Mouse (Mus musculus): ENCODE results near the gene Ube4a. TPM values are rescaled to one million over a fixed set of nuclear protein-coding genes. Genes with fewer than 3 reads are reported as not detected.

Ube4a gene
- 23.9 and 24.8 TPM in 2 replicates for polyA plus RNA-seq (2015; fragmentation: Nextera tagmentation; extraction: Ambion mirVana)

DNA sequence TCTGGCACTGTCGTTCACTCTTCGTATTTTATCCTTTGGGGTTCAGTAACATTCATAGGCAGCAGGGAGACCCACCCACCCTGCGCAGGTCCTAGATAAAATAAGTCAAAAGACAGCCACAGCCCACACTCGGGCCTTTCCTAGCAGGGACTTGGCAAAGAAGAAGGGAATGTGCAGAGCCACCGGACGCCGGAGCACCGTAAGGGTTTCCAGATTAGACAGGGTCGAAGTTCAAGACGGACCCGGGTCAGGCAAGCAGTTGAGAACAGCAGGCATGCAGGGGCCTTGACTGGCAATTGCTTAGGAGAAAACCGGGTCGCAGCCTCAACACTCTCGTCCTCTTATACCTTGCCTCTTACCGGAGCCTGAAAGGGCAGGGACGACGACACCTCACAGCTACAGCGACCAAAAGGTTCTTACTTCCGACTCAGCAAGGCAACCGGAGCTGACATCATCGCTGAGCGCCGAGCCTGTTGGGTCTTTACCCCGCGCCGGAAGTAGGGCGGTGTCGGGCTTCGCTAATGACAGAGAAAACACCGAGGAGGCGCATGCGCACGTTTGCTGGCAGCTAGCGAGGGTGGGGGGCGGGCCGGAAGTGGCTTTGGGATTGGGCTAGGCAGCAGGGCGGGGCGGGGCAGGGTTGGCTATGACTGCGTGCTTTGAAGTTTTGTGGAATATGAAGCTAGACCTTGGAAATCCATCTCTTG, at the start of gene Ube4a:
Gene Ube4a (minus strand): TSS at position 475 of the 707 bp plus-strand sequence.
- ATAC-seq (ENCODE audit: insufficient number of reproducible peaks, low FRiP score, low TSS enrichment, low read depth): peak; percentile 94
- H3K27ac ChIP-seq: peak within 1 kb of the TSS; percentile 79
- WGBS: under 1% methylated on average over 39 of the region's 39 CpGs
- H3K27me3 ChIP-seq: peaks cover 2% of the 10 kb centered on the region; the same call in 1 of the 2 replicates
- peaks cover 19% of the 10 kb centered on the region for H3K36me3 ChIP-seq
- peak within 1 kb of the TSS; percentile 85 for H3K4me3 ChIP-seq
- H3K9ac ChIP-seq: peak within 1 kb of the TSS; percentile 78
- no peaks in the 10 kb centered on the region for H3K9me3 ChIP-seq
- H3K4me2 ChIP-seq: peak within 1 kb of the TSS; percentile 71
- peaks cover 16% of the 10 kb centered on the region for H3K4me1 ChIP-seq

DNA sequence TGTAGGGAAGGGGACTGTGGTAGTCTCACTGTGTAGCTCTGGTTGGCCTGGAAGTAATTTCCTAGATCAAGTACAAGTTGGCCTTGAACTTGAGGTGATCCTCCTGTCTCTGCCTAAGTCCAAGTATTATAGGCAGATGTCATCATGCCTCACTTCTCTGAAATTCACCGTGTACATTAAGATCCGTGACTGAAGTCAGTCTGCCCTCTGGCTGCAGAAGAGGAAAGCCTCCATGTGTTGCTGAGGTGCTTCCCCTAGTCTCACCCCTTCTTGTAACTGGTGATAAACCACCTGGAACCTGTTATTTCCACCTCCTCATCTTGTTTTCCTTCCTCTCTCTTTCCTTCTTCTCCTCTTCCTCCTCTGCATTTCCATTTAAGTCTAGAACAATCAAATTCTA, 49.5 kb upstream of the Ube4a start:
- Histone ChIP-seq H3K27me3 (0 out of 2 replicates have a peak, but pooled peaks cover 4% of the 10 kb centered on the region), H3K4me3 (no peak overlapping the region), H3K9ac (no peak overlapping the region), H3K4me1 (no peaks in the 10 kb centered on the region), H3K27ac (no peak overlapping the region), H3K4me2 (no peak overlapping the region), H3K36me3 (no peaks in the 10 kb centered on the region), H3K9me3 (no peaks in the 10 kb centered on the region)
- no peak for ATAC-seq (ENCODE audit: insufficient number of reproducible peaks, low FRiP score, low TSS enrichment, low read depth)
- WGBS: 44% methylated on average over 2 of the region's 2 CpGs

DNA sequence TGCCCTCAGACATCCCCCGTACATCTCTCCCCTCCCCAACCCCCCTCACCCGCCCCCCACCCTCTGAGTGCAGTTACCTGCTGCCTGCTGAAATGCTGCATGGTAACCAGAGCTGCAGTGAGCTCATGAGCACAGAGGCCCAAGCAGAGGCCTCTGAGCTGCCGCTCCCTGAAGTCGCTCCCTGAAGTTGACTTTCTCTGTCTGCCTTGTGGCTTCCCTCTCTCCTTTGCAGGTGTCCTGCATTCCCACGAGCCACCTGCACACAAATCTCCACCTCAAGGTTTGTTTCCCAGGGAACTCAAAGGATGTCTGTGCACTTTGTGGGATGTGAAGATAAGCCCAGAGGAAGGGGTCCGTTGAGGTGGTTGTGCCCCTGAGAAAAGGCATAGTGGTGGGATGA, 45.9 kb upstream of the Ube4a start:
- H3K4me1 ChIP-seq: no peaks in the 10 kb centered on the region
- H3K36me3 ChIP-seq: no peaks in the 10 kb centered on the region
- H3K9me3 ChIP-seq: no peaks in the 10 kb centered on the region
- no peak overlapping the region for H3K9ac ChIP-seq
- ATAC-seq (ENCODE audit: insufficient number of reproducible peaks, low FRiP score, low TSS enrichment, low read depth): no peak
- H3K4me2 ChIP-seq: no peak overlapping the region
- H3K4me3 ChIP-seq: no peak overlapping the region
- 41% methylated on average over 6 of the region's 6 CpGs for WGBS
- no peak overlapping the region for H3K27ac ChIP-seq
- H3K27me3 ChIP-seq: 0 out of 2 replicates have a peak, but pooled peaks cover 4% of the 10 kb centered on the region

DNA sequence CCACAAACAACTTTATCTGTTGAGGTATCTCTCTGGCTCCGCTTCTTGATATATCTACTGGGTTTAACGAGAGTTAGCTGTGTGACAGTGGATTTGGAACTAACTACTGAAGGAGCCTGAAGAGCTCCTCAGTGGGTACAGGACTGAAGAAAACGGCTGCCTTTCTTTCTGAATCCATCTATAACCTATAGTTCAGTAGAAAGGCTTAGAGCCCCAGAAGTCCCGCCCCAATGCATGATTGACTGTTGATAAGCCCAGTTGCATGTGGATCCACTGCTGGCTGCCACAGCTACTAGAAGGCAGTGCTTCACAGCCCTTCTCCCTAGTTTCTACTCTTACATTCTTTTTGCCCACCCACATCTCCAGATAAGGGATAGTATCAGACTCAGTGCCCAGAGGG, 45.1 kb upstream of the Ube4a start:
- no peak for ATAC-seq (ENCODE audit: insufficient number of reproducible peaks, low FRiP score, low TSS enrichment, low read depth)
- Histone ChIP-seq H3K4me3 (no peak overlapping the region), H3K36me3 (no peaks in the 10 kb centered on the region), H3K27me3 (0 out of 2 replicates have a peak, but pooled peaks cover 4% of the 10 kb centered on the region), H3K9ac (no peak overlapping the region), H3K27ac (no peak overlapping the region), H3K4me2 (no peak overlapping the region), H3K9me3 (no peaks in the 10 kb centered on the region), H3K4me1 (no peaks in the 10 kb centered on the region)
- 72% methylated on average over 4 of the region's 4 CpGs for WGBS

GRCm38 (mm10) chr9:45009180-45010078, 44.0 kb upstream of the Ube4a start, which contains the start of gene Cd3e:
Gene Cd3e, minus strand, starts transcription at chr9:45009627.
- H3K4me3 ChIP-seq: no peak within 1 kb of the TSS
- WGBS: 81% methylated on average over 19 of the region's 19 CpGs
- H3K4me1 ChIP-seq: no peaks in the 10 kb centered on the region
- H3K9ac ChIP-seq: no peak within 1 kb of the TSS
- H3K9me3 ChIP-seq: no peaks in the 10 kb centered on the region
- ATAC-seq (ENCODE audit: insufficient number of reproducible peaks, low FRiP score, low TSS enrichment, low read depth): no peak
- H3K4me2 ChIP-seq: no peak within 1 kb of the TSS
- H3K27me3 ChIP-seq: 0 out of 2 replicates have a peak, but pooled peaks cover 4% of the 10 kb centered on the region
- no peaks in the 10 kb centered on the region for H3K36me3 ChIP-seq
- H3K27ac ChIP-seq: no peak within 1 kb of the TSS

GRCm38 (mm10) chr9:45008342-45008741, 42.9 kb upstream of the Ube4a start:
- WGBS: 81% methylated on average over 4 of the region's 4 CpGs
- Histone ChIP-seq H3K27me3 (0 out of 2 replicates have a peak, but pooled peaks cover 4% of the 10 kb centered on the region), H3K27ac (no peak overlapping the region), H3K4me2 (no peak overlapping the region), H3K36me3 (no peaks in the 10 kb centered on the region), H3K4me3 (no peak overlapping the region), H3K9me3 (no peaks in the 10 kb centered on the region), H3K9ac (no peak overlapping the region), H3K4me1 (no peaks in the 10 kb centered on the region)
- no peak for ATAC-seq (ENCODE audit: insufficient number of reproducible peaks, low FRiP score, low TSS enrichment, low read depth)

- no peaks in the 10 kb centered on the region for H3K36me3 ChIP-seq
- 0 out of 2 replicates have a peak, but pooled peaks cover 4% of the 10 kb centered on the region for H3K27me3 ChIP-seq
- no peaks in the 10 kb centered on the region for H3K9me3 ChIP-seq
- ATAC-seq (ENCODE audit: insufficient number of reproducible peaks, low FRiP score, low TSS enrichment, low read depth): no peak
- no peak overlapping the region for H3K4me3 ChIP-seq
- 67% methylated on average over 12 of the region's 12 CpGs for WGBS
- no peak overlapping the region for H3K27ac ChIP-seq
- no peak overlapping the region for H3K9ac ChIP-seq
- no peak overlapping the region for H3K4me2 ChIP-seq
- no peaks in the 10 kb centered on the region for H3K4me1 ChIP-seq
These were observed 42.0 kb upstream of the Ube4a start for GRCm38 (mm10) chr9:45007404-45007803.

DNA sequence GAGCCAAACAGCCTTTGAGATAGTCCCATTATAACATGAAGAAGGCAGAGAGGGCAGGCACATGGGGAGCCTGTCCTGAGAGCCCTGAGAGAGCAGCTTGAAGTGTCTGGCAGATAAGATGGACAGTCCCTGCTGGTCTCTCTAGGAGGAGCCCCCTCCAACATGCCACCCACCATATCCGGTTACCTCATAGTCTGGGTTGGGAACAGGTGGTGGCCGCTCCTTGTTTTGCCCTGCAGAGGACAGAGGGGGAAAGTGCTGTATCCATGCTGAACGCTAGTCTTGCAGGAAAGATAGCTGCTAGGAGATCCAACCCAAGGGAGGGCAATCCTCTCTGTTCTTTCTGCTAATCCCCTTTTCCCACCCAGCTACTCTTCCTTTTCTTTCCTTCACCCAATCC, 34.8 kb upstream of the Ube4a start:
- Histone ChIP-seq H3K9me3 (no peaks in the 10 kb centered on the region), H3K9ac (no peak overlapping the region), H3K4me1 (peaks cover 8% of the 10 kb centered on the region; the same call in 1 of the 2 replicates), H3K4me3 (no peak overlapping the region), H3K27me3 (0 out of 2 replicates have a peak, but pooled peaks cover 3% of the 10 kb centered on the region), H3K27ac (peak overlapping the region; percentile 14; the same call in 1 of the 2 replicates), H3K4me2 (no peak overlapping the region), H3K36me3 (no peaks in the 10 kb centered on the region)
- 0 out of 2 replicates have a peak, but pooled peaks have one; percentile 61 for ATAC-seq (ENCODE audit: insufficient number of reproducible peaks, low FRiP score, low TSS enrichment, low read depth)
- WGBS: 52% methylated on average over 3 of the region's 3 CpGs

- Histone ChIP-seq H3K4me1 (peaks cover 8% of the 10 kb centered on the region; the same call in 1 of the 2 replicates), H3K4me2 (no peak overlapping the region), H3K9me3 (no peaks in the 10 kb centered on the region), H3K27me3 (0 out of 2 replicates have a peak, but pooled peaks cover 3% of the 10 kb centered on the region), H3K4me3 (no peak overlapping the region), H3K27ac (peak overlapping the region; percentile 43; the same call in 1 of the 2 replicates), H3K9ac (no peak overlapping the region), H3K36me3 (no peaks in the 10 kb centered on the region)
- 63% methylated on average over 5 of the region's 5 CpGs for WGBS
- no peak for ATAC-seq (ENCODE audit: insufficient number of reproducible peaks, low FRiP score, low TSS enrichment, low read depth)
These were observed 34.4 kb upstream of the Ube4a start for GRCm38 (mm10) chr9:44999776-45000175.

GRCm38 (mm10) chr9:44999171-44999570, 33.8 kb upstream of the Ube4a start:
- Histone ChIP-seq H3K4me1 (peaks cover 8% of the 10 kb centered on the region; the same call in 1 of the 2 replicates), H3K27me3 (0 out of 2 replicates have a peak, but pooled peaks cover 3% of the 10 kb centered on the region), H3K9me3 (no peaks in the 10 kb centered on the region), H3K9ac (no peak overlapping the region), H3K4me2 (no peak overlapping the region), H3K36me3 (no peaks in the 10 kb centered on the region), H3K4me3 (no peak overlapping the region), H3K27ac (peak overlapping the region; percentile 43; the same call in 1 of the 2 replicates)
- 50% methylated on average over 6 of the region's 6 CpGs for WGBS
- ATAC-seq (ENCODE audit: insufficient number of reproducible peaks, low FRiP score, low TSS enrichment, low read depth): no peak

DNA sequence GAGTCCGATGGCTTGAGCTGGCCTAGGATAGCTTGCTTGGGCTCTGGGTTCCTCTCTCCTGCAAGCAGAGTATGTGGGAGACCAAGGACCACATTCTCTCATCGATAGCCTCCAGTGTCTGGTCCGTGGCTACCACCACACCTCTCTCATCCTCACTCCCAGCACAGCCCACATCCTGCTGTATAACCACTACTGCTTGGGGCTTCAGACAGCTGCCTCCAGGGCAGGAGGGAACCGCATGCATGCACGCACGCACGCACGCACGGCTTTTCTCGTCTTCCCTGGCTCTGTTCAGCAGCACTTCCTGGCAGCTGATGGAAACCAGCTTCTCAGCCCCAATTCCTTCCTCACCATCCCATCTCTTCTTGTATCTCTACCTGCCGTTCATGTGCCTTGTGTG, 32.7 kb upstream of the Ube4a start:
- Histone ChIP-seq H3K9me3 (no peaks in the 10 kb centered on the region), H3K4me1 (peaks cover 8% of the 10 kb centered on the region; the same call in 1 of the 2 replicates), H3K4me2 (no peak overlapping the region), H3K36me3 (no peaks in the 10 kb centered on the region), H3K4me3 (no peak overlapping the region), H3K27ac (no peak overlapping the region), H3K9ac (no peak overlapping the region), H3K27me3 (0 out of 2 replicates have a peak, but pooled peaks cover 3% of the 10 kb centered on the region)
- ATAC-seq (ENCODE audit: insufficient number of reproducible peaks, low FRiP score, low TSS enrichment, low read depth): no peak
- WGBS: 53% methylated on average over 11 of the region's 11 CpGs

All from limb, embryonic 15.5 days (tissue).